Mouse (Mus musculus): Measurements from ENCODE around the gene Myo1e. TPM values are rescaled to one million over a fixed set of nuclear protein-coding genes. Genes with fewer than 3 reads are reported as not detected.

The Myo1e gene
- polyA plus RNA-seq, 1 experiment from 2014 or later, result 16.2 TPM

DNA sequence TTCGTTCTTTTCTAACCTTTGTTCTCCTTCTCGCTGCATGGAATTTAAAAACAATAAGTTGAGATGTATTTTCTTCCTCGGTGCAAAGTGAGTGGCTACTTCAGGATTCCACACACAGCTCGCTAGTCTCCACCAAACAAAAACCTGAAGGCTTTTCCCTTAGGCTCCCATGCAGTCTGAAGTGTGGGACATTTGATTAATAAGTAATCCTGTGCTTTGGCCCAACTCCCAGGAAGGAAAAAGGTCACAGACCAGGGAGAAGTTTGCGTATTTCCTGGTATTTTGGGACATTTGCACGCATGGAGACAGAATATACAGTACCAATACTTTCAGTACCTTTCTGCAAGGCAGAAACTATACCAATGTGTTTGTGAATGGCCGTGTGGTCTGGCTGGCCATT, 64.0 kb downstream of the Myo1e start:
- H3K27me3 ChIP-seq (replicated peaks; ENCODE audit: control insufficient read depth, insufficient read depth, low read length), result no peaks in the 10 kb centered on the region
- ATAC-seq, result no peak
- no peak for TF ChIP-seq CTCF (IDR thresholded peaks at IDR 0.05; ENCODE audit: low read depth)
- WGBS, result 31% methylated on average over 7 of the region's 7 CpGs
- H3K27ac ChIP-seq (ENCODE audit: low read depth, low read length), result peak overlapping the region; percentile 60; the same call in 1 of the 2 replicates
- no peaks in the 10 kb centered on the region for H3K36me3 ChIP-seq (ENCODE audit: control insufficient read depth, insufficient read depth)
- peaks cover 2% of the 10 kb centered on the region; the same call in 1 of the 2 replicates for H3K4me1 ChIP-seq (replicated peaks; ENCODE audit: control insufficient read depth, insufficient read depth, low read length)
- no peak overlapping the region for H3K4me3 ChIP-seq (ENCODE audit: low read depth, low read length)
- H3K9ac ChIP-seq (ENCODE audit: low read depth, low read length), result no peak overlapping the region
- H3K9me3 ChIP-seq (ENCODE audit: control insufficient read depth), result no peaks in the 10 kb centered on the region
- H3K4me2 ChIP-seq (replicated peaks; ENCODE audit: low read depth), result no peak overlapping the region

DNA sequence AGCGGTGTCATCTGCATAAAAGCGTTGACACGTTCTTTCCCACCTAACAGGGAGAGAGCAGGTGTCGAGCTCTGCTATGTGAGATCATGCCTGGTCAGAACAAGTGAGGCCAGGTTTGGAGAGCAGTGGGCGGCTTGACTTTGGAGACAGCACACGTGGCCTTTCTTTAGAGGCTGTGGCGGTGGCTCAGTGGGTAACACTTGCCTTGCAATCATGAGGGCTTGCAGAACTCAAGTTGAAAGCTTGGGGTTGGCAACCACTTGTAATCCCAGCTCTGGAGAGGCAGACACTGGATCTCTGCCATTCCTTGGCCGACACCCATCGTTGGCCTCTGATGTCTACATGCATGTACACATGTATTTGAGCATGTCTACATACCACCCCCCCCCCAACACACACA, 64.5 kb downstream of the Myo1e start:
- Histone ChIP-seq H3K9me3 (ENCODE audit: control insufficient read depth) (no peaks in the 10 kb centered on the region), H3K9ac (ENCODE audit: low read depth, low read length) (no peak overlapping the region), H3K4me1 (replicated peaks; ENCODE audit: control insufficient read depth, insufficient read depth, low read length) (peaks cover 2% of the 10 kb centered on the region; the same call in 1 of the 2 replicates), H3K27ac (ENCODE audit: low read depth, low read length) (0 out of 2 replicates have a peak overlapping the region, but pooled peaks have one; percentile 60), H3K27me3 (replicated peaks; ENCODE audit: control insufficient read depth, insufficient read depth, low read length) (no peaks in the 10 kb centered on the region), H3K4me3 (ENCODE audit: low read depth, low read length) (no peak overlapping the region), H3K4me2 (replicated peaks; ENCODE audit: low read depth) (no peak overlapping the region), H3K36me3 (ENCODE audit: control insufficient read depth, insufficient read depth) (no peaks in the 10 kb centered on the region)
- no peak for ATAC-seq
- 92% methylated on average over 9 of the region's 9 CpGs for WGBS
- no peak for TF ChIP-seq CTCF (IDR thresholded peaks at IDR 0.05; ENCODE audit: low read depth)

DNA sequence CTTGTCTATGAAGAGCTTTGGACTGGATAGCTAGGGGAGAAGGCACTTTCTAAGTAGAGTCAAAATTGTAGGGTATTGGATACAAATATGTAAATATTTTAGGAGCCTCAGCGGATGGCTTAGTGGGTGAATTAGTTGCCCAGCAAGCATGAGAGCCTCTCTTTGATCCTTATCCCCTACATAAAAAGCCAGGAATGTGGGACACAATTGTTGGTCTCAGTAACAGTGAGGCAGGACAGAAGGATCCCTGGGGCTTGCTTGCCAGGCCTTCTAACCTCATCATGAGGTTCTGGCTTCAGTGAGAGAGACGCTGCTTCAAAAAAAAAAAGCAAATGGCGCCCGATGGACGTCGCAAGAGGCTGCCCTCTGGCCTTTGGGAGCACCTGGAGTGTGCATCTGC, 66.9 kb downstream of the Myo1e start:
- WGBS, result 84% methylated on average over 6 of the region's 6 CpGs
- Histone ChIP-seq H3K4me3 (ENCODE audit: low read depth, low read length) (no peak overlapping the region), H3K4me2 (replicated peaks; ENCODE audit: low read depth) (no peak overlapping the region), H3K27ac (ENCODE audit: low read depth, low read length) (no peak overlapping the region), H3K4me1 (replicated peaks; ENCODE audit: control insufficient read depth, insufficient read depth, low read length) (peaks cover 6% of the 10 kb centered on the region; the same call in 1 of the 2 replicates), H3K9me3 (ENCODE audit: control insufficient read depth) (no peaks in the 10 kb centered on the region), H3K9ac (ENCODE audit: low read depth, low read length) (no peak overlapping the region), H3K27me3 (replicated peaks; ENCODE audit: control insufficient read depth, insufficient read depth, low read length) (no peaks in the 10 kb centered on the region), H3K36me3 (ENCODE audit: control insufficient read depth, insufficient read depth) (no peaks in the 10 kb centered on the region)
- ATAC-seq, result no peak
- TF ChIP-seq CTCF (IDR thresholded peaks at IDR 0.05; ENCODE audit: low read depth), result no peak

DNA sequence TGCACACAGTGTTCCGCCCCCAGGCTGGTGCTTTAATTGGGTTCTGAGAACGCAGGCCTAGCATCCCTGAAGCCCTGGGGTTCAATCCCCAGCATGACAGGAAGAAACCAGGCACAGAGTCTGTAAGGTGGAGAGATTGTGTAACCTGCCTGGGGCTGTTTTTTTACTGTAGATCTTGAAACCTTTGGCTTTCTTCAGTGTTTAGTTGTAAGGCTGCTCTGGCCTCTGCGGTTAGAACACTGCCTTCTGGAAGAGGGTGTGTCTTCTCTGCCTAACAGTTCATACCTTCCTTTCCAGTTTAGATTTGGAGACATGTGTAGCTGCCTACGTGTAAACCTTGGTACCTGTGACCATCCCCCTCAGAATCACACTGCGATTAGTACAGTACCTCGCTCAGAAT, 67.3 kb downstream of the Myo1e start:
- Histone ChIP-seq H3K27ac (ENCODE audit: low read depth, low read length) (no peak overlapping the region; the same call in 1 of the 2 replicates), H3K9ac (ENCODE audit: low read depth, low read length) (no peak overlapping the region), H3K4me1 (replicated peaks; ENCODE audit: control insufficient read depth, insufficient read depth, low read length) (peaks cover 6% of the 10 kb centered on the region; the same call in 1 of the 2 replicates), H3K9me3 (ENCODE audit: control insufficient read depth) (no peaks in the 10 kb centered on the region), H3K36me3 (ENCODE audit: control insufficient read depth, insufficient read depth) (no peaks in the 10 kb centered on the region), H3K27me3 (replicated peaks; ENCODE audit: control insufficient read depth, insufficient read depth, low read length) (no peaks in the 10 kb centered on the region), H3K4me3 (ENCODE audit: low read depth, low read length) (no peak overlapping the region), H3K4me2 (replicated peaks; ENCODE audit: low read depth) (no peak overlapping the region)
- WGBS, result 70% methylated on average over 6 of the region's 6 CpGs
- no peak for TF ChIP-seq CTCF (IDR thresholded peaks at IDR 0.05; ENCODE audit: low read depth)
- ATAC-seq, result no peak

DNA sequence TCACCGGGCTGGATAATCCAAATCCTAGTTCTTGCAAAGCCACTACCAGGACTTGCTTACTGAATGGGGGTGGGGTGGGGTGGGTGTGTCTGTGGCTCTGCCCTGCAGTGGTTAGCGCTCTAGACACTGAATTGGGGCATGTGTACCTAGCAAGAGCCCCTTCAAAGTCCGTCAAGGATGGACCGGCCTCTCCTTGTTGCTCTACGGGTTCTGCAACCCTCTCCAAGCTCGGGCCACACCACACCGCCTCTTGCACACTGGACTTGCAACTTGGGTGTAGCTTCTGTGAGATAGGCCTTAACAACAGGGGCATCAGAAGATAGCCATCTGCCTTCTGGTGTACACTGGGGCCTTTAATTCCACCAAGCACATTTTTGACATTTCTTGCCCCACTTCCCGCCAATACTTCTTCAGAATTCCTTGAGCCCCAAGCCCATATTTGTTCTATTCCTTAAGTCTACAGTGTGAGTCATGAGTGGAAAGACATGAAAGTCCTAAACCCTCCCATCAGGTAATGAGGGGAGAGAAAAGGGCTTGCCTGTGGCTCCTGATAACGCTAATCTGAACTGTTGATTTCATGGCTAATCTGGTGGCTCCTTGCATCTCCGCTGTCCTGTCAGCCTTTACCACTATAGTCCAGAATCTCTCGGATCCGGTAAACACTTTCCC, 67.9 kb downstream of the Myo1e start:
- Histone ChIP-seq H3K4me1 (replicated peaks; ENCODE audit: control insufficient read depth, insufficient read depth, low read length) (peaks cover 6% of the 10 kb centered on the region; the same call in 1 of the 2 replicates), H3K9me3 (ENCODE audit: control insufficient read depth) (no peaks in the 10 kb centered on the region), H3K4me3 (ENCODE audit: low read depth, low read length) (no peak overlapping the region), H3K4me2 (replicated peaks; ENCODE audit: low read depth) (no peak overlapping the region), H3K27me3 (replicated peaks; ENCODE audit: control insufficient read depth, insufficient read depth, low read length) (no peaks in the 10 kb centered on the region), H3K27ac (ENCODE audit: low read depth, low read length) (peak overlapping the region; percentile 65), H3K9ac (ENCODE audit: low read depth, low read length) (no peak overlapping the region), H3K36me3 (ENCODE audit: control insufficient read depth, insufficient read depth) (no peaks in the 10 kb centered on the region)
- TF ChIP-seq CTCF (IDR thresholded peaks at IDR 0.05; ENCODE audit: low read depth), result no peak
- ATAC-seq, result no peak
- WGBS, result 45% methylated on average over 12 of the region's 12 CpGs

DNA sequence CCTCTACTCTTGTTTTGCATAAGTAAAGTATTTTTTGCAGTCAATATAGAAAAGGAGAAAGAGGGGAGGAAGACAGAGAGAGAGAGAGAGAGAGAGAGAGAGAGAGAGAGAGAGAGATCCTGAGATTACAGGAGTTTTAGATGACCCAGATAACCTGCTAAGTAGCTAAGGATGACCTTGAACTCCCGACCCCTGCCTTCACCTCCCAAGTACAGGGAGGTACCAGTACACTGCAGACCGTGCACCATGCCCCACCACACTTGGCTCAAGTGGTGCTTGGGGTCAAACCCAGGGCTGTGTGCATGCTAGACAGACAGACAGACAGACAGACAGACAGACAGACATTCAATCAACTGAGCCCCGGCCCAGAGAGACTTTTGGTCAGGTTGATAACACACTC, 69.9 kb downstream of the Myo1e start:
- Histone ChIP-seq H3K9ac (ENCODE audit: low read depth, low read length) (no peak overlapping the region), H3K9me3 (ENCODE audit: control insufficient read depth) (no peaks in the 10 kb centered on the region), H3K4me2 (replicated peaks; ENCODE audit: low read depth) (peak overlapping the region; percentile 56), H3K36me3 (ENCODE audit: control insufficient read depth, insufficient read depth) (no peaks in the 10 kb centered on the region), H3K4me1 (replicated peaks; ENCODE audit: control insufficient read depth, insufficient read depth, low read length) (0 out of 2 replicates have a peak, but pooled peaks cover 6% of the 10 kb centered on the region), H3K4me3 (ENCODE audit: low read depth, low read length) (peak overlapping the region; percentile 6; the same call in 1 of the 2 replicates), H3K27me3 (replicated peaks; ENCODE audit: control insufficient read depth, insufficient read depth, low read length) (no peaks in the 10 kb centered on the region), H3K27ac (ENCODE audit: low read depth, low read length) (peak overlapping the region; percentile 84)
- WGBS, result 52% methylated on average over 3 of the region's 3 CpGs
- TF ChIP-seq CTCF (IDR thresholded peaks at IDR 0.05; ENCODE audit: low read depth), result no peak
- no peak; the same call in 1 of the 2 replicates for ATAC-seq
